Mouse (Mus musculus) embryonic facial prominence, embryonic 13.5 days (tissue): ENCODE data around the gene Efcab9. TPM values are rescaled to one million over a fixed set of nuclear protein-coding genes. Genes with fewer than 3 reads are reported as not detected.

Source experiments
- ATAC-seq: fragments of 200-750 bp; cut with Nextera tagmentation; 2 replicates; pipeline ENCODE4 v1.8.0; 2017; ENCODE audit warnings: low read depth; ENCODE audit not compliant: insufficient number of reproducible peaks, insufficient read depth, low FRiP score, low TSS enrichment
- H3K27ac ChIP-seq: fragments of 300-500 bp; sonication (generic); 2 replicates; pipeline ENCODE4 v1.5.1; 2015; ENCODE audit warnings: moderate library complexity, mild to moderate bottlenecking, inconsistent platforms
- H3K27me3 ChIP-seq: fragments of 300-500 bp; sonication (generic); 2 replicates; pipeline ENCODE4 v1.6.1; 2015; ENCODE audit warnings: mild to moderate bottlenecking, inconsistent platforms
- H3K36me3 ChIP-seq: fragments of 300-500 bp; sonication (generic); 2 replicates; pipeline ENCODE4 v1.6.1; 2015; ENCODE audit warnings: mild to moderate bottlenecking, inconsistent platforms
- H3K4me1 ChIP-seq: fragments of 300-500 bp; sonication (generic); 2 replicates; pipeline ENCODE4 v1.6.1; 2015; ENCODE audit warnings: inconsistent platforms
- H3K4me2 ChIP-seq: fragments of 300-500 bp; sonication (generic); 2 replicates; pipeline ENCODE4 v1.6.1; 2015; ENCODE audit warnings: moderate library complexity, mild to moderate bottlenecking, inconsistent platforms
- H3K4me3 ChIP-seq: fragments of 300-500 bp; sonication (generic); 2 replicates; pipeline ENCODE4 v1.5.1; 2015; ENCODE audit warnings: mild to moderate bottlenecking, inconsistent platforms
- H3K9ac ChIP-seq: fragments of 300-500 bp; sonication (generic); 2 replicates; pipeline ENCODE4 v1.6.1; 2015; ENCODE audit warnings: mild to moderate bottlenecking, inconsistent platforms
- H3K9me3 ChIP-seq: fragments of 300-500 bp; sonication (generic); 2 replicates; pipeline ENCODE4 v1.6.1; 2016; ENCODE audit warnings: inconsistent platforms
- WGBS: fragments of 180-500 bp; shearing (Covaris S2); methylation state at CpG from one replicate; pipeline ENCODE4 v1.1.7; 2015; ENCODE audit warnings: mixed read lengths; 5-methylcytosine and 5-hydroxymethylcytosine counted together
- polyA plus RNA-seq: library from polyadenylated mRNA; unstranded; fragments of >200 nt; fragmentation: Nextera tagmentation; extraction: Ambion mirVana; gene quantifications from 2 replicates; pipeline ENCODE4 v1.2.1, GENCODE M21; 2015

The Efcab9 gene
- polyA plus RNA-seq, 1 experiment from 2014 or later = not detected

GRCm38 (mm10) chr11:32545605-32546004, 13.7 kb upstream of the Efcab9 start:
- H3K9ac ChIP-seq = no peak overlapping the region
- peaks cover 25% of the 10 kb centered on the region for H3K4me1 ChIP-seq
- no peaks in the 10 kb centered on the region for H3K36me3 ChIP-seq
- no peak overlapping the region for H3K4me3 ChIP-seq
- H3K4me2 ChIP-seq = no peak overlapping the region
- no peaks in the 10 kb centered on the region for H3K9me3 ChIP-seq
- 78% methylated on average over 12 of the region's 12 CpGs for WGBS
- ATAC-seq = no peak
- H3K27ac ChIP-seq = no peak overlapping the region
- no peaks in the 10 kb centered on the region for H3K27me3 ChIP-seq

GRCm38 (mm10) chr11:32544497-32544896, 12.6 kb upstream of the Efcab9 start:
- no peak for ATAC-seq
- H3K4me1 ChIP-seq = peaks cover 14% of the 10 kb centered on the region
- no peaks in the 10 kb centered on the region for H3K27me3 ChIP-seq
- H3K9ac ChIP-seq = no peak overlapping the region
- H3K27ac ChIP-seq = no peak overlapping the region
- H3K36me3 ChIP-seq = no peaks in the 10 kb centered on the region
- no peaks in the 10 kb centered on the region for H3K9me3 ChIP-seq
- H3K4me2 ChIP-seq = no peak overlapping the region
- H3K4me3 ChIP-seq = no peak overlapping the region
- WGBS = 91% methylated on average over 5 of the region's 5 CpGs

GRCm38 (mm10) chr11:32544041-32544440, 12.2 kb upstream of the Efcab9 start:
- no peaks in the 10 kb centered on the region for H3K9me3 ChIP-seq
- no peak for ATAC-seq
- no peaks in the 10 kb centered on the region for H3K27me3 ChIP-seq
- WGBS = 84% methylated on average over 6 of the region's 6 CpGs
- H3K9ac ChIP-seq = no peak overlapping the region
- H3K27ac ChIP-seq = no peak overlapping the region
- H3K4me2 ChIP-seq = no peak overlapping the region
- no peaks in the 10 kb centered on the region for H3K36me3 ChIP-seq
- peaks cover 10% of the 10 kb centered on the region for H3K4me1 ChIP-seq
- no peak overlapping the region for H3K4me3 ChIP-seq

GRCm38 (mm10) chr11:32542687-32543411, 11.0 kb upstream of the Efcab9 start:
- H3K9me3 ChIP-seq = no peaks in the 10 kb centered on the region
- H3K9ac ChIP-seq = no peak overlapping the region
- no peaks in the 10 kb centered on the region for H3K36me3 ChIP-seq
- no peak overlapping the region for H3K4me2 ChIP-seq
- WGBS = 41% methylated on average over 3 of the region's 3 CpGs
- H3K4me3 ChIP-seq = no peak overlapping the region
- no peak for ATAC-seq
- H3K27ac ChIP-seq = no peak overlapping the region
- no peaks in the 10 kb centered on the region for H3K27me3 ChIP-seq
- H3K4me1 ChIP-seq = peaks cover 8% of the 10 kb centered on the region; the same call in 1 of the 2 replicates

- H3K27ac ChIP-seq = no peak overlapping the region
- H3K4me1 ChIP-seq = peaks cover 8% of the 10 kb centered on the region; the same call in 1 of the 2 replicates
- no peak overlapping the region for H3K9ac ChIP-seq
- no peaks in the 10 kb centered on the region for H3K9me3 ChIP-seq
- H3K4me3 ChIP-seq = no peak overlapping the region
- 87% methylated on average over 4 of the region's 4 CpGs for WGBS
- no peak for ATAC-seq
- H3K4me2 ChIP-seq = no peak overlapping the region
- H3K36me3 ChIP-seq = no peaks in the 10 kb centered on the region
- H3K27me3 ChIP-seq = no peaks in the 10 kb centered on the region
Observed at GRCm38 (mm10) chr11:32542181-32542580, 10.3 kb upstream of the Efcab9 start.

- no peak overlapping the region for H3K9ac ChIP-seq
- no peaks in the 10 kb centered on the region for H3K36me3 ChIP-seq
- no peak overlapping the region for H3K4me2 ChIP-seq
- peaks cover 8% of the 10 kb centered on the region; the same call in 1 of the 2 replicates for H3K4me1 ChIP-seq
- no peaks in the 10 kb centered on the region for H3K9me3 ChIP-seq
- no peak overlapping the region for H3K4me3 ChIP-seq
- no peak overlapping the region for H3K27ac ChIP-seq
- ATAC-seq = no peak
- WGBS = 77% methylated on average over 6 of the region's 6 CpGs
- no peaks in the 10 kb centered on the region for H3K27me3 ChIP-seq
Observed at GRCm38 (mm10) chr11:32540463-32540862, 8.6 kb upstream of the Efcab9 start.

- WGBS = 78% methylated on average over 7 of the region's 7 CpGs
Observed at GRCm38 (mm10) chr11:32539717-32540116, 7.8 kb upstream of the Efcab9 start.

GRCm38 (mm10) chr11:32538846-32539245, 7.0 kb upstream of the Efcab9 start:
- H3K9ac ChIP-seq = no peak overlapping the region
- no peak for ATAC-seq
- no peaks in the 10 kb centered on the region for H3K9me3 ChIP-seq
- 82% methylated on average over 4 of the region's 4 CpGs for WGBS
- no peak overlapping the region for H3K4me2 ChIP-seq
- no peaks in the 10 kb centered on the region for H3K36me3 ChIP-seq
- no peak overlapping the region for H3K4me3 ChIP-seq
- H3K4me1 ChIP-seq = peaks cover 14% of the 10 kb centered on the region
- no peak overlapping the region for H3K27ac ChIP-seq
- H3K27me3 ChIP-seq = peaks cover 11% of the 10 kb centered on the region

More at GRCm38 (mm10) chr11:32539717-32540116, 7.8 kb upstream of the Efcab9 start:
- Histone ChIP-seq H3K27me3 (peaks cover 2% of the 10 kb centered on the region), H3K9ac (no peak overlapping the region), H3K9me3 (no peaks in the 10 kb centered on the region), H3K27ac (no peak overlapping the region), H3K36me3 (no peaks in the 10 kb centered on the region), H3K4me2 (no peak overlapping the region), H3K4me1 (peaks cover 8% of the 10 kb centered on the region; the same call in 1 of the 2 replicates), H3K4me3 (no peak overlapping the region)
- ATAC-seq = no peak

- WGBS = 48% methylated on average over 6 of the region's 6 CpGs
- ATAC-seq = no peak
- no peaks in the 10 kb centered on the region for H3K36me3 ChIP-seq
- H3K9ac ChIP-seq = no peak overlapping the region
- no peak overlapping the region for H3K4me3 ChIP-seq
- no peak overlapping the region for H3K4me2 ChIP-seq
- peaks cover 11% of the 10 kb centered on the region for H3K27me3 ChIP-seq
- H3K9me3 ChIP-seq = no peaks in the 10 kb centered on the region
- H3K27ac ChIP-seq = no peak overlapping the region
- H3K4me1 ChIP-seq = peaks cover 18% of the 10 kb centered on the region
Observed at GRCm38 (mm10) chr11:32538435-32538834, 6.6 kb upstream of the Efcab9 start.

GRCm38 (mm10) chr11:32536954-32537353, 5.1 kb upstream of the Efcab9 start:
- Histone ChIP-seq H3K9me3 (no peaks in the 10 kb centered on the region), H3K4me2 (no peak overlapping the region), H3K36me3 (no peaks in the 10 kb centered on the region), H3K27me3 (peaks cover 19% of the 10 kb centered on the region), H3K9ac (no peak overlapping the region), H3K27ac (no peak overlapping the region), H3K4me3 (no peak overlapping the region), H3K4me1 (peaks cover 17% of the 10 kb centered on the region)
- WGBS = 47% methylated on average over 7 of the region's 7 CpGs
- no peak for ATAC-seq

GRCm38 (mm10) chr11:32535646-32536045, 3.8 kb upstream of the Efcab9 start:
- ATAC-seq = no peak

GRCm38 (mm10) chr11:32534453-32535075, 2.7 kb upstream of the Efcab9 start:
- Histone ChIP-seq H3K27ac (no peak overlapping the region), H3K4me2 (peak overlapping the region; percentile 99), H3K4me3 (peak overlapping the region; percentile 66), H3K36me3 (no peaks in the 10 kb centered on the region), H3K4me1 (peaks cover 17% of the 10 kb centered on the region), H3K9ac (no peak overlapping the region), H3K27me3 (peaks cover 35% of the 10 kb centered on the region), H3K9me3 (no peaks in the 10 kb centered on the region)
- 65% methylated on average over 7 of the region's 7 CpGs for WGBS
- no peak for ATAC-seq

More at GRCm38 (mm10) chr11:32535646-32536045, 3.8 kb upstream of the Efcab9 start:
- Histone ChIP-seq H3K4me3 (no peak overlapping the region), H3K4me1 (peaks cover 17% of the 10 kb centered on the region), H3K9ac (no peak overlapping the region), H3K27ac (no peak overlapping the region), H3K27me3 (peaks cover 32% of the 10 kb centered on the region), H3K4me2 (no peak overlapping the region), H3K9me3 (no peaks in the 10 kb centered on the region), H3K36me3 (no peaks in the 10 kb centered on the region)
- WGBS = 89% methylated on average over 4 of the region's 4 CpGs
